Mouse (Mus musculus) pancreas, adult 10 weeks (tissue): ENCODE measurements around the gene Nkx1-1. TPM values are rescaled to one million over a fixed set of nuclear protein-coding genes. Genes with fewer than 3 reads are reported as not detected.

ENCODE experiments used
- polyA plus RNA-seq: library from polyadenylated mRNA; stranded (reverse); fragments of 350-450 nt; fragmentation: Illumina TruSeq; extraction: RNeasy Lipid Tissue Mini Kit (QIAGEN cat#74804); gene quantifications from one replicate; pipeline ENCODE4 v1.2.3, GENCODE M21; 2015; ENCODE audit warnings: low read depth, low replicate concordance; ENCODE audit not compliant: insufficient read depth

Gene Nkx1-1
- polyA plus RNA-seq = not detected

GRCm38 (mm10) chr5:33433201-33434138 lies at the start of gene Nkx1-1:
Nkx1-1 (minus strand) TSS chr5:33433976.

Other genes with a start within 250 kb of the Nkx1-1 start
- gene Spon2, start 215.5 kb downstream of the Nkx1-1 start, polyA plus RNA-seq = 10.2 TPM
- 32.9 TPM for gene Ctbp1, start 159.0 kb downstream of the Nkx1-1 start, polyA plus RNA-seq
- gene Maea, start 98.5 kb downstream of the Nkx1-1 start, polyA plus RNA-seq = 18.7 TPM
- gene Uvssa, start 55.4 kb downstream of the Nkx1-1 start, polyA plus RNA-seq = 3.0 TPM
- 7.4 TPM for gene Fam53a, start 195.7 kb upstream of the Nkx1-1 start, polyA plus RNA-seq
- not detected for gene Gm9903, start 195.9 kb upstream of the Nkx1-1 start, polyA plus RNA-seq
- 4.9 TPM for gene Slbp, start 218.6 kb upstream of the Nkx1-1 start, polyA plus RNA-seq
- gene Tacc3, start 224.2 kb upstream of the Nkx1-1 start, polyA plus RNA-seq = 0.50 TPM
- gene Tmem129, start 224.4 kb upstream of the Nkx1-1 start, polyA plus RNA-seq = 5.3 TPM